Mouse (Mus musculus): ENCODE measurements around the gene BC025920. TPM values are rescaled to one million over a fixed set of nuclear protein-coding genes. Genes with fewer than 3 reads are reported as not detected.

Gene BC025920
- 1.3 and 2.1 TPM in 2 replicates for polyA plus RNA-seq (2016; fragmentation: Nextera tagmentation; extraction: Ambion mirVana)

GRCm38 (mm10) chr10:81605974-81606751 lies at the start of gene BC025920:
TSS of gene BC025920 (plus strand) at chr10:81606270.
- WGBS: 1% methylated on average over 39 of the region's 39 CpGs

GRCm38 (mm10) chr10:81556282-81556681 lies 49.8 kb upstream of the BC025920 start:
- peaks cover 4% of the 10 kb centered on the region; the same call in 1 of the 2 replicates for H3K9me3 ChIP-seq
- H3K36me3 ChIP-seq: peaks cover 2% of the 10 kb centered on the region; the same call in 1 of the 2 replicates
- H3K4me1 ChIP-seq (replicated peaks): peaks cover 29% of the 10 kb centered on the region
- H3K4me3 ChIP-seq: no peak overlapping the region
- H3K27ac ChIP-seq: no peak overlapping the region
- peaks cover 17% of the 10 kb centered on the region for H3K27me3 ChIP-seq (ENCODE audit: insufficient read depth, poor library complexity, severe bottlenecking)
- WGBS: 73% methylated on average over 3 of the region's 3 CpGs
- no peak for DNase-seq (ENCODE audit: low spot score)

More at GRCm38 (mm10) chr10:81605974-81606751, at the start of gene BC025920:
- Histone ChIP-seq H3K27me3 (ENCODE audit: insufficient read depth, poor library complexity, severe bottlenecking) (peaks cover 20% of the 10 kb centered on the region), H3K9me3 (0 out of 2 replicates have a peak, but pooled peaks cover 4% of the 10 kb centered on the region), H3K36me3 (peaks cover 17% of the 10 kb centered on the region; the same call in 1 of the 2 replicates), H3K27ac (peak within 1 kb of the TSS; percentile 91), H3K4me1 (replicated peaks) (peaks cover 38% of the 10 kb centered on the region), H3K4me3 (peak within 1 kb of the TSS; percentile 68)
- DNase-seq (ENCODE audit: low spot score): peak; percentile 94

DNA sequence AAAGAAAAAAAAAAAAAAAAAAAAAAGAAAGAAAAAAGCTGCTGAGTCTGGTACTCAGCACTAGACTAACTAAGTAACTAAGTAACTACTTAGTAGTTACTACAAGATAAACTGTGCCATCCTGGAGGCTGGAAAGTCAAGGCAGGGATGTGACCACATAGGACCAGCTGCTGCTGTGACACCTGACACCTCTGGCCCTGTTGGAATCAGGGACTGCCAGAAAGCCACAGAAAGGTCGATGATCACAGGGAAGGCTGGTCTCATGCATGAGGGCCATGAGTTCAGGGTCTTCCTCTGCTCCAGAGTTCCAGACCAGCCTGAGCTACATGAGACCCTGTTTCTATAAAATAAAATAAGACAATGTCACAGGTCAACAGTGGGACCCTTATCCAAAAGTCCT lies 48.6 kb upstream of the BC025920 start:
- WGBS: 51% methylated on average over 1 of the region's 1 CpGs
- H3K4me1 ChIP-seq (replicated peaks): peaks cover 32% of the 10 kb centered on the region
- peaks cover 27% of the 10 kb centered on the region for H3K27me3 ChIP-seq (ENCODE audit: insufficient read depth, poor library complexity, severe bottlenecking)
- DNase-seq (ENCODE audit: low spot score): no peak
- peaks cover 4% of the 10 kb centered on the region; the same call in 1 of the 2 replicates for H3K9me3 ChIP-seq
- no peak overlapping the region for H3K27ac ChIP-seq
- H3K4me3 ChIP-seq: no peak overlapping the region
- H3K36me3 ChIP-seq: peaks cover 8% of the 10 kb centered on the region; the same call in 1 of the 2 replicates

DNA sequence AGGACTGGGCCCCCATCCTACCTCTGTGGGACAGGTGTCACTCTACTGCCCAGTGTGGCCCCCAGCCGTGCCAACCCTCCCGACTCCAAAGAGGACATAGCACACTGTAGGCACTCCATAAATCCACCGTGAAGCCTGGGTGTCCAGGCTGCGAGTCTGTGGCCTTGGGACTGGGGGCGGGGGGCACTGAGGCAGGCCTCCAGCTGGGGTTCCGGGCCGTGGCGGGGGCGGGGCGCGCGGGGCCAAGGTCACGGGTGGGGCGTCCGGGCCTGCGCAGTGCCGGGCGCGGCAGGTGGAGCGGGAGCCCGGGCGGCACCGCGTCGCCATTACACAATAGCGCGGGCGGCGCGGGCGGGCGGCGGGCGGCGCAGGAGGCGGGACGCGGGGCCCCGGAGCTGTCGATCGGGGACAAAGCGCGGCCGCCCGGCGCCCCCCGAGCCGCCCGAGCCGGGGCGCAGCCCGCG lies 46.9 kb upstream of the BC025920 start, which contains the start of gene Aes:
TSS of gene Aes (plus strand) at position 326 of the 464 bp plus-strand sequence.
- peak within 1 kb of the TSS; percentile 98 for H3K27ac ChIP-seq
- peaks cover 13% of the 10 kb centered on the region; the same call in 1 of the 2 replicates for H3K36me3 ChIP-seq
- DNase-seq (ENCODE audit: low spot score): peak; percentile 58
- peak within 1 kb of the TSS; percentile 94 for H3K4me3 ChIP-seq
- H3K9me3 ChIP-seq: no peaks in the 10 kb centered on the region
- peaks cover 49% of the 10 kb centered on the region for H3K4me1 ChIP-seq (replicated peaks)
- peaks cover 44% of the 10 kb centered on the region for H3K27me3 ChIP-seq (ENCODE audit: insufficient read depth, poor library complexity, severe bottlenecking)
- 1% methylated on average over 53 of the region's 53 CpGs for WGBS

- Histone ChIP-seq H3K4me1 (replicated peaks) (peaks cover 55% of the 10 kb centered on the region), H3K27me3 (ENCODE audit: insufficient read depth, poor library complexity, severe bottlenecking) (peaks cover 51% of the 10 kb centered on the region), H3K27ac (peak overlapping the region; percentile 98), H3K9me3 (no peaks in the 10 kb centered on the region), H3K4me3 (peak overlapping the region; percentile 94), H3K36me3 (peaks cover 19% of the 10 kb centered on the region)
- no peak for DNase-seq (ENCODE audit: low spot score)
- WGBS: 2% methylated on average over 36 of the region's 36 CpGs
Measured at GRCm38 (mm10) chr10:81559627-81560539, 46.2 kb upstream of the BC025920 start.

DNA sequence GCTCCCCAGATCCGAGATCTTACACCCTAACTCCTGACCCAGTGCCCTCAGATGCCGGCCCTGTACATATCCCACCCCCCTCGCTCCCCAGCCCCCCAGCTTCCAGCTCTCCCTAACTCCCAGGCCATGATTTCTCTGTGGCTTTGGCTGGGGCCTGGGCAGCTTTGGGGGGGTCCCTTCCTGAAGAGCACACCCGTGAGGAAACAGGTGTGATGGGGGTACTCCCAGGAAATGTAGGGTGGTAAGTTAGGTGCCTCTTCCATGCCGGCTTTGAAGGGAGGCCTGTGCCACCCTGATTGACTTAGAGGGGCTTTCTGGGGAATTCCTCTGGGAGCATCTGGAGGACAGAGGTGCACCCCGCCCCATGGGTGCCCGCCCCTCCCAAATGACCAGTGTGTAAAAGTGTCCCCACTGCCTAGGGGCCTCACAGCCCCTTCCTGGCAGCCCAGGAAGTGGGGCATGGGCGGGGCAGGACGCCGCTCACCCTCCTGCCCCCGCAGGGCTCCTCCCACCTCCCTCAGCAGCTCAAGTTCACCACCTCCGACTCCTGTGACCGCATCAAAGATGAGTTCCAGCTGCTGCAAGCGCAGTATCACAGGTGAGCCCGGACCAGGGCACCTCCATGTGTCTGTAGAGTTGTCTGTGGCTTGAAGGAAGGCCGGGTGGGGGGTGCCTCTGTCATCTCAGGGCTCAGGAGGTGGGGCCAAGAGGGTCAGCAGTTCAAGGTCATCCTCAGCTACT lies 45.2 kb upstream of the BC025920 start:
- H3K4me3 ChIP-seq: peak overlapping the region; percentile 94
- no peak for DNase-seq (ENCODE audit: low spot score)
- H3K36me3 ChIP-seq: peaks cover 29% of the 10 kb centered on the region
- no peaks in the 10 kb centered on the region for H3K9me3 ChIP-seq
- peaks cover 61% of the 10 kb centered on the region for H3K27me3 ChIP-seq (ENCODE audit: insufficient read depth, poor library complexity, severe bottlenecking)
- WGBS: 24% methylated on average over 16 of the region's 16 CpGs
- peak overlapping the region; percentile 98 for H3K27ac ChIP-seq
- peaks cover 65% of the 10 kb centered on the region for H3K4me1 ChIP-seq (replicated peaks)

DNA sequence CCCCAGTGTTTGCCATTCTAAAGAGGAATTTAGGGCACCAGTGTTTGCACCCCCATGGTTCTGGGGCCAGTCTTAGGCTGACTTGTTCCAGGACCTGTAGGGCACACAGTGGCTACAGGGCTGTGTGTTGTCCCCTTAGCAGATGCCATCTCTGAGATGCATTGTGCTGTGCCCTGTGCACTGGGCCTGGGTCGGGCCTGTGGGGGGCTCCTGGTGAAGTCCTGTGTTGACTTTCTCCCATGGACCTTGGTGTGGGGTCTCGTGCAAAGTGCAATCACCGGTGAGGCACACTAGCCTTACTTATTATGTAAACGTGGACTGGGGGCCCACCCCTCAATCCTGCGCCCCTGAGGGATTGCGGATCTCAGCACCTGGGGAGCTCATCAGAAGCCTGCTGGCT lies 43.7 kb upstream of the BC025920 start:
- 81% methylated on average over 6 of the region's 6 CpGs for WGBS
- no peak overlapping the region for H3K27ac ChIP-seq
- peaks cover 72% of the 10 kb centered on the region for H3K4me1 ChIP-seq (replicated peaks)
- peak overlapping the region; percentile 12; the same call in 1 of the 2 replicates for H3K4me3 ChIP-seq
- H3K36me3 ChIP-seq: peaks cover 35% of the 10 kb centered on the region
- peaks cover 76% of the 10 kb centered on the region for H3K27me3 ChIP-seq (ENCODE audit: insufficient read depth, poor library complexity, severe bottlenecking)
- no peaks in the 10 kb centered on the region for H3K9me3 ChIP-seq
- DNase-seq (ENCODE audit: low spot score): no peak

- DNase-seq (ENCODE audit: low spot score): no peak
- peaks cover 87% of the 10 kb centered on the region for H3K27me3 ChIP-seq (ENCODE audit: insufficient read depth, poor library complexity, severe bottlenecking)
- peak overlapping the region; percentile 84; the same call in 1 of the 2 replicates for H3K27ac ChIP-seq
- WGBS: 48% methylated on average over 6 of the region's 6 CpGs
- no peaks in the 10 kb centered on the region for H3K9me3 ChIP-seq
- H3K4me1 ChIP-seq (replicated peaks): peaks cover 82% of the 10 kb centered on the region
- peaks cover 35% of the 10 kb centered on the region for H3K36me3 ChIP-seq
- peak overlapping the region; percentile 45 for H3K4me3 ChIP-seq
Measured at GRCm38 (mm10) chr10:81563481-81563880, 42.6 kb upstream of the BC025920 start.

GRCm38 (mm10) chr10:81564216-81564615 lies 41.9 kb upstream of the BC025920 start:
- Histone ChIP-seq H3K4me1 (replicated peaks) (peaks cover 86% of the 10 kb centered on the region), H3K27ac (peak overlapping the region; percentile 84), H3K9me3 (no peaks in the 10 kb centered on the region), H3K36me3 (peaks cover 35% of the 10 kb centered on the region), H3K4me3 (peak overlapping the region; percentile 45), H3K27me3 (ENCODE audit: insufficient read depth, poor library complexity, severe bottlenecking) (peaks cover 94% of the 10 kb centered on the region)
- peak; percentile 60 for DNase-seq (ENCODE audit: low spot score)
- 2% methylated on average over 10 of the region's 10 CpGs for WGBS

- peaks cover 35% of the 10 kb centered on the region for H3K36me3 ChIP-seq
- DNase-seq (ENCODE audit: low spot score): peak; percentile 60
- H3K4me3 ChIP-seq: peak overlapping the region; percentile 45
- peaks cover 98% of the 10 kb centered on the region for H3K27me3 ChIP-seq (ENCODE audit: insufficient read depth, poor library complexity, severe bottlenecking)
- 7% methylated on average over 10 of the region's 10 CpGs for WGBS
- H3K27ac ChIP-seq: peak overlapping the region; percentile 84
- H3K4me1 ChIP-seq (replicated peaks): peaks cover 88% of the 10 kb centered on the region
- no peaks in the 10 kb centered on the region for H3K9me3 ChIP-seq
Measured at GRCm38 (mm10) chr10:81564734-81565133, 41.3 kb upstream of the BC025920 start.

GRCm38 (mm10) chr10:81565257-81566228 lies 40.5 kb upstream of the BC025920 start:
- H3K4me1 ChIP-seq (replicated peaks): peaks cover 88% of the 10 kb centered on the region

More at GRCm38 (mm10) chr10:81565257-81566228, 40.5 kb upstream of the BC025920 start:
- DNase-seq (ENCODE audit: low spot score): no peak
- 17% methylated on average over 20 of the region's 20 CpGs for WGBS
- Histone ChIP-seq H3K36me3 (peaks cover 35% of the 10 kb centered on the region), H3K27me3 (ENCODE audit: insufficient read depth, poor library complexity, severe bottlenecking) (peaks cover 97% of the 10 kb centered on the region), H3K9me3 (no peaks in the 10 kb centered on the region), H3K4me3 (peak overlapping the region; percentile 45), H3K27ac (peak overlapping the region; percentile 59)

Data from hindbrain, embryonic 10.5 days (tissue).